Mouse (Mus musculus) C2C12 (cell line): Measurements from ENCODE around the gene Ndufa6.

Experiments used
- CEBPB ChIP-seq: IDR thresholded peaks from one replicate; pipeline ENCODE4 v1.6.1; 2011; ENCODE audit warnings: low read depth, mild to moderate bottlenecking, control low read depth, moderate library complexity
- CTCF ChIP-seq: IDR thresholded peaks from one replicate; pipeline ENCODE4 v1.5.1; 2011; ENCODE audit not compliant: control insufficient read depth, insufficient read depth, insufficient read length
- MAX ChIP-seq: IDR thresholded peaks from one replicate; pipeline ENCODE4 v1.6.1; 2011; ENCODE audit warnings: mild to moderate bottlenecking, control low read depth
- MYOG ChIP-seq: IDR thresholded peaks from one replicate; pipeline ENCODE4 v1.6.1; 2011; ENCODE audit not compliant: control insufficient read depth, insufficient read length; ENCODE audit errors: extremely low read depth
- USF1 ChIP-seq: IDR thresholded peaks from one replicate; pipeline ENCODE4 v1.6.1; 2011; ENCODE audit warnings: low read depth, mild to moderate bottlenecking, control low read depth, moderate library complexity

DNA sequence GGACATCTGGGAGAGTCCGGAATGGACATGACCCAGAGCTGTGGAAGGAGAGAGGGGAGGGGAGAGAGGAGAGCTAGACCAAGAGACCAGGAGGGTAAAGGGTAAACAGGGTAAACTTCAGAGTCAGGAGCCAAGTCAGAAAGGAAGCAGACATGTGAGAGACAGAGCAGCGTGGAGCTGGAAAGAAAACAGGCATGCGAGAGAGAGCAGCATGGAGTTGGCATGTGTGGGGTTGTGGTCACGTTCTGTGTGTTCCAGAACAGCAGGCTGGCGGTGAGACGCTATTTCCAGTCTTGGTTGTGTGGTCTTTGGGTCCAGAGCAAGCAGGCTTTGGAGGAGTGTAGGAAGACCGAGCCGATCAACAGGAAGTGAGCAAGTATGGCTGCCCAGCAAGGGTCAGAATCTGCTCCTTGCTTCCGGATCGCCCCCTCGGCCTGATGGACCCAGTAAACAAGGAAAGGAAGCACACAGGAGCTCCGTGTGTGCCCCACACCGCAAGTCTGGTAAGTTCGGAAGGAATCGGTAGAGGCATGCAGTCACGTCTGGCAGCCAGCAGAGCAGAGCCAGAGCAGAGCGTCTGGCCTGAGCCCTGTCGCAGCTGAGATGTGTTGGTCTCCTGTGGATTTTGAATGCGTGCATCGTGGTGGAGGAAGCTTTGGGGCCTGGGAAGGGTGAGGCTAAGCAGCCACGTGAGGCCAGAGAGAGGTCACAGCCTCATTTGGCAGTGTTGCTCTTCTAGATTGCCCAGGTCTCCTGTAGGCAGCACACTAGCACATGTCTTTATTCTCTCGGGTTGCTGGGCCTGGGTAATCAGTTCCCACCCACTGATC is 4.5 kb upstream of the Ndufa6 start:
- no peak for TF ChIP-seq CTCF
- TF ChIP-seq CEBPB, result no peak
- no peak for TF ChIP-seq MYOG
- no peak for TF ChIP-seq USF1
- TF ChIP-seq MAX, result no peak
